Mouse (Mus musculus) urinary bladder, postnatal 4 days (tissue): ENCODE results near the gene Agtrap.

Experiments used
- DNase-seq, 2 experiments: peaks; one replicate each; pipeline ENCODE4 v3.0.0; 2021 to 2022; ENCODE audit warnings: low spot score in 2 of 2

Agtrap gene

GRCm38 (mm10) chr4:148075881-148076280 lies 11.9 kb downstream of the Agtrap start:
- no peak for DNase-seq

GRCm38 (mm10) chr4:148075259-148075658 lies 12.6 kb downstream of the Agtrap start:
- peak; percentile 61 to 69 for DNase-seq

- no peak for DNase-seq
Measured at GRCm38 (mm10) chr4:148074521-148075189, 13.2 kb downstream of the Agtrap start.

- no peak for DNase-seq
Measured at GRCm38 (mm10) chr4:148071508-148071907, 16.3 kb downstream of the Agtrap start.

GRCm38 (mm10) chr4:148069602-148070218 lies 18.1 kb downstream of the Agtrap start:
- DNase-seq: no peak

GRCm38 (mm10) chr4:148067346-148067745 lies 20.5 kb downstream of the Agtrap start:
- no peak for DNase-seq

- peak in 1 of 2 experiments; percentile 50 for DNase-seq
Measured at GRCm38 (mm10) chr4:148066401-148066744, 21.5 kb downstream of the Agtrap start.

GRCm38 (mm10) chr4:148065702-148066400 lies 22.0 kb downstream of the Agtrap start:
- no peak for DNase-seq

- no peak for DNase-seq
Measured at GRCm38 (mm10) chr4:148061086-148061480, 26.7 kb downstream of the Agtrap start.

GRCm38 (mm10) chr4:148060120-148061085 lies 27.4 kb downstream of the Agtrap start:
- DNase-seq: no peak

- no peak for DNase-seq
Measured at GRCm38 (mm10) chr4:148058993-148059392, 28.8 kb downstream of the Agtrap start.

GRCm38 (mm10) chr4:148058218-148058819 lies 29.5 kb downstream of the Agtrap start:
- DNase-seq: no peak

GRCm38 (mm10) chr4:148057661-148058209 lies 30.1 kb downstream of the Agtrap start:
- no peak for DNase-seq

GRCm38 (mm10) chr4:148056801-148057200 lies 31.0 kb downstream of the Agtrap start:
- no peak for DNase-seq

GRCm38 (mm10) chr4:148056246-148056645 lies 31.6 kb downstream of the Agtrap start:
- no peak for DNase-seq

- DNase-seq: no peak
Measured at GRCm38 (mm10) chr4:148054961-148055695, 32.7 kb downstream of the Agtrap start.

- no peak for DNase-seq
Measured at GRCm38 (mm10) chr4:148053417-148053920, 34.4 kb downstream of the Agtrap start.

- DNase-seq: no peak
Measured at GRCm38 (mm10) chr4:148052976-148053375, 34.9 kb downstream of the Agtrap start.

- no peak for DNase-seq
Measured at GRCm38 (mm10) chr4:148051886-148052285, 35.9 kb downstream of the Agtrap start.
